Mouse (Mus musculus): ENCODE results near the gene Pla2g12b.

DNA sequence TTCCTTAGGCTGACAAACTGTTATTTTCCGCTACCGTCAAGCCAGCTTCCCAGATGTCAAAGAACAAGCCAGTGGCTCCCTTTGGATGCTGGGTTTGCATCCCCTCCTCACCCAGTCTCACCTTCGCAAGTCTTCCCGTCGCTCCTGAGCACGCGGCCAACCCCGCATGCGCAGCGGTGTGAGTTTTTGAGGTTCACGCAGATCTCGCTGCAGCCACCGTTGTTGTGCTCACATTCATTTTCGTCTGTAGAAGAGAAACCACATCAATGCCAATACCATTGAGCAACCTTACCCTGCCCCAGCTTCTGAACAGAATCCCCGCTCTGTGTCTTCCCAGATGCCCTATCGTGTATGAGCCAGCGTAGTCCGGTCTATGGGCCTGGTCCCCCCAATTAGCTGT is 32.3 kb downstream of the Pla2g12b start:
- TF ChIP-seq CTCF (conservative IDR thresholded peaks at IDR 0.05; ENCODE audit: insufficient read depth, insufficient read length, low read depth, low read length) (no peak), POLR2A (IDR thresholded peaks at IDR 0.05; ENCODE audit: low read depth, low read length) (no peak)
